Mouse (Mus musculus) heart, embryonic 14.5 days (tissue): Measurements from ENCODE around the gene Pdcd11. TPM values are rescaled to one million over a fixed set of nuclear protein-coding genes. Genes with fewer than 3 reads are reported as not detected.

Source experiments
- ATAC-seq: fragments of 200-750 bp; cut with Nextera tagmentation; 2 replicates; pipeline ENCODE4 v1.8.0; 2017; ENCODE audit warnings: low read depth, moderate TSS enrichment; ENCODE audit not compliant: insufficient number of reproducible peaks, insufficient read depth, low FRiP score
- H3K27ac ChIP-seq, 2 experiments: fragments of 200-500 bp in 1 of 2; fragments of 300-500 bp in 1 of 2; sonication (generic) in 1 of 2; replicated peaks in 1 of 2; 2 replicates each; pipeline ENCODE4 v1.5.1; 2012 to 2014; ENCODE audit warnings: low read depth in 2 of 2, low read length in 2 of 2, control low read depth in 1 of 2, mild to moderate bottlenecking in 1 of 2, mixed read lengths in 1 of 2; ENCODE audit not compliant: control insufficient read depth in 1 of 2, insufficient read depth in 1 of 2
- H3K27me3 ChIP-seq: fragments of 300-500 bp; sonication (generic); 2 replicates; pipeline ENCODE4 v1.6.1; 2014; ENCODE audit warnings: mild to moderate bottlenecking, low read length, control low read depth; ENCODE audit not compliant: control insufficient read depth, insufficient read depth
- H3K36me3 ChIP-seq: fragments of 300-500 bp; sonication (generic); 2 replicates; pipeline ENCODE4 v1.6.1; 2014; ENCODE audit warnings: mild to moderate bottlenecking, control low read depth, low read length, mixed read lengths; ENCODE audit not compliant: control insufficient read depth, insufficient read depth
- H3K4me1 ChIP-seq, 2 experiments: fragments of 200-500 bp in 1 of 2; fragments of 300-500 bp in 1 of 2; sonication (generic) in 1 of 2; 2 replicates each; pipeline ENCODE4 v1.6.1; 2012 to 2014; ENCODE audit warnings: low read length in 2 of 2, control low read depth in 1 of 2, mixed read lengths in 1 of 2; ENCODE audit not compliant: control insufficient read depth in 2 of 2, insufficient read depth in 2 of 2
- H3K4me2 ChIP-seq: fragments of 300-500 bp; sonication (generic); 2 replicates; pipeline ENCODE4 v1.6.1; 2014; ENCODE audit warnings: mild to moderate bottlenecking, low read length
- H3K4me3 ChIP-seq, 2 experiments: fragments of 200-500 bp in 1 of 2; fragments of 300-500 bp in 1 of 2; sonication (generic) in 1 of 2; 2 replicates each; pipeline ENCODE4 v1.5.1; 2012 to 2014; ENCODE audit warnings: low read length in 2 of 2, mild to moderate bottlenecking in 2 of 2, control low read depth in 1 of 2, low read depth in 1 of 2, moderate library complexity in 1 of 2; ENCODE audit not compliant: control insufficient read depth in 1 of 2, insufficient read depth in 1 of 2
- H3K9ac ChIP-seq: fragments of 300-500 bp; sonication (generic); 2 replicates; pipeline ENCODE4 v1.6.1; 2014; ENCODE audit warnings: mild to moderate bottlenecking, low read length
- H3K9me3 ChIP-seq: fragments of 300-500 bp; sonication (generic); 2 replicates; pipeline ENCODE4 v1.6.1; 2016; ENCODE audit warnings: low read length, control low read depth; ENCODE audit not compliant: control insufficient read depth
- WGBS: fragments of 180-500 bp; shearing (Covaris S2); extraction: QIAGEN DNeasy Blood & Tissue Kit; methylation state at CpG from one replicate; pipeline ENCODE4 v1.1.7; 2014; 5-methylcytosine and 5-hydroxymethylcytosine counted together
- polyA plus RNA-seq: library from polyadenylated mRNA; unstranded; fragments of >200 nt; fragmentation: Nextera tagmentation; extraction: Ambion mirVana; gene quantifications from 2 replicates; pipeline ENCODE4 v1.2.1, GENCODE M21; 2014

Gene Pdcd11
- polyA plus RNA-seq, 1 experiment from 2014 or later = 5.3 TPM

- H3K4me1 ChIP-seq = peaks cover 4 to 10% of the 10 kb centered on the region in 2 experiments; a peak in 3 of 4 replicates
- no peak overlapping the region for H3K9ac ChIP-seq
- no peaks in the 10 kb centered on the region for H3K9me3 ChIP-seq
- 78% methylated on average over 4 of the region's 4 CpGs for WGBS
- peaks cover 4% of the 10 kb centered on the region for H3K36me3 ChIP-seq
- ATAC-seq = no peak
- no peak overlapping the region for H3K27ac ChIP-seq
- H3K27me3 ChIP-seq = no peaks in the 10 kb centered on the region
- no peak overlapping the region for H3K4me3 ChIP-seq
- no peak overlapping the region for H3K4me2 ChIP-seq
These were observed 37.6 kb upstream of the Pdcd11 start for GRCm38 (mm10) chr19:47052927-47053326.

GRCm38 (mm10) chr19:47053471-47053870 is 37.1 kb upstream of the Pdcd11 start:
- no peaks in the 10 kb centered on the region for H3K27me3 ChIP-seq
- H3K9me3 ChIP-seq = no peaks in the 10 kb centered on the region
- no peak for ATAC-seq
- peaks cover 4 to 10% of the 10 kb centered on the region in 2 experiments; a peak in 3 of 4 replicates for H3K4me1 ChIP-seq
- no peak overlapping the region for H3K4me2 ChIP-seq
- H3K4me3 ChIP-seq = no peak overlapping the region
- no peak overlapping the region for H3K9ac ChIP-seq
- H3K36me3 ChIP-seq = no peaks in the 10 kb centered on the region
- WGBS = 88% methylated on average over 4 of the region's 4 CpGs
- no peak overlapping the region for H3K27ac ChIP-seq

GRCm38 (mm10) chr19:47057684-47058083 is 32.9 kb upstream of the Pdcd11 start:
- 64% methylated on average over 1 of the region's 1 CpGs for WGBS

GRCm38 (mm10) chr19:47065860-47066259 is 24.7 kb upstream of the Pdcd11 start:
- Histone ChIP-seq H3K36me3 (peaks cover 6% of the 10 kb centered on the region), H3K4me1 (peaks cover 3 to 8% of the 10 kb centered on the region in 2 experiments), H3K4me2 (no peak overlapping the region), H3K9me3 (no peaks in the 10 kb centered on the region), H3K4me3 (no peak overlapping the region), H3K27ac (no peak overlapping the region), H3K9ac (no peak overlapping the region), H3K27me3 (no peaks in the 10 kb centered on the region)
- no peak for ATAC-seq
- 92% methylated on average over 3 of the region's 3 CpGs for WGBS

More at GRCm38 (mm10) chr19:47057684-47058083, 32.9 kb upstream of the Pdcd11 start:
- Histone ChIP-seq H3K9me3 (no peaks in the 10 kb centered on the region), H3K9ac (no peak overlapping the region), H3K4me1 (no peaks in the 10 kb centered on the region), H3K27me3 (no peaks in the 10 kb centered on the region), H3K4me2 (no peak overlapping the region), H3K4me3 (no peak overlapping the region), H3K36me3 (no peaks in the 10 kb centered on the region), H3K27ac (no peak overlapping the region)
- no peak for ATAC-seq

GRCm38 (mm10) chr19:47067096-47067882 is 23.3 kb upstream of the Pdcd11 start, which contains the start of gene Taf5:
Gene Taf5, plus strand, starts transcription at chr19:47067746.
- Histone ChIP-seq H3K9me3 (no peaks in the 10 kb centered on the region), H3K4me3 (peak within 1 kb of the TSS; percentile 78 to 81), H3K4me2 (peak within 1 kb of the TSS; percentile 85), H3K27ac (peak within 1 kb of the TSS; percentile 71 to 84), H3K27me3 (no peaks in the 10 kb centered on the region), H3K4me1 (peaks cover 3 to 8% of the 10 kb centered on the region in 2 experiments), H3K36me3 (peaks cover 20% of the 10 kb centered on the region), H3K9ac (peak within 1 kb of the TSS; percentile 90)
- 9% methylated on average over 49 of the region's 49 CpGs for WGBS
- ATAC-seq = peak; percentile 67

- peak; percentile 89 for ATAC-seq
- Histone ChIP-seq H3K4me3 (peak overlapping the region; percentile 78 to 81), H3K36me3 (peaks cover 28% of the 10 kb centered on the region), H3K4me2 (peak overlapping the region; percentile 85), H3K9ac (peak overlapping the region; percentile 90), H3K9me3 (no peaks in the 10 kb centered on the region), H3K27ac (peak overlapping the region; percentile 71 to 84), H3K4me1 (peaks cover 3 to 8% of the 10 kb centered on the region in 2 experiments), H3K27me3 (no peaks in the 10 kb centered on the region)
- under 1% methylated on average over 71 of the region's 72 CpGs for WGBS
These were observed 22.5 kb upstream of the Pdcd11 start for GRCm38 (mm10) chr19:47067924-47068611.

- H3K9ac ChIP-seq = peak overlapping the region; percentile 21; the same call in 1 of the 2 replicates
- H3K4me1 ChIP-seq = peaks cover 0 to 25% of the 10 kb centered on the region in 2 experiments; a peak in 2 of 4 replicates
- WGBS = 65% methylated on average over 3 of the region's 3 CpGs
- no peak for ATAC-seq
- no peak overlapping the region for H3K27ac ChIP-seq
- peaks cover 51% of the 10 kb centered on the region for H3K36me3 ChIP-seq
- peak overlapping the region in 1 of 2 experiments; percentile 90; a peak in 1 of 4 replicates for H3K4me3 ChIP-seq
- H3K9me3 ChIP-seq = no peaks in the 10 kb centered on the region
- H3K4me2 ChIP-seq = peak overlapping the region; percentile 82
- no peaks in the 10 kb centered on the region for H3K27me3 ChIP-seq
These were observed 2.3 kb upstream of the Pdcd11 start for GRCm38 (mm10) chr19:47088226-47088625.
